Mouse (Mus musculus): Measurements from ENCODE around the gene Hsfy2. TPM values are rescaled to one million over a fixed set of nuclear protein-coding genes. Genes with fewer than 3 reads are reported as not detected.

The Hsfy2 gene
- not detected in 2 replicates for polyA plus RNA-seq (2015; fragmentation: Nextera tagmentation; extraction: Ambion mirVana)

GRCm38 (mm10) chr1:56637335-56637734 lies at the start of gene Hsfy2:
TSS of gene Hsfy2 (minus strand) at chr1:56637435.

All from spleen, postnatal 0 days (tissue).